Mouse (Mus musculus) left cerebral cortex, adult 8-10 months (tissue): ENCODE measurements at regions not wholly inside any gene's neighbourhood (a gene's known extent, or its start where the extent isn't known, plus 50 kb on each side); places are given as distances from the start of the nearest gene placed in this dataset.
A peak's percentile ranks its signal among the peaks of the same experiment; 100 is the strongest.

Source experiments
- DNase-seq, 2 experiments: peaks; one replicate each; pipeline ENCODE4 v3.0.0; 2022; ENCODE audit warnings: low spot score in 2 of 2

GRCm38 (mm10) chr4:148723208-148723607 lies 80.1 kb downstream of the Gm572 start:
- DNase-seq = no peak

DNA sequence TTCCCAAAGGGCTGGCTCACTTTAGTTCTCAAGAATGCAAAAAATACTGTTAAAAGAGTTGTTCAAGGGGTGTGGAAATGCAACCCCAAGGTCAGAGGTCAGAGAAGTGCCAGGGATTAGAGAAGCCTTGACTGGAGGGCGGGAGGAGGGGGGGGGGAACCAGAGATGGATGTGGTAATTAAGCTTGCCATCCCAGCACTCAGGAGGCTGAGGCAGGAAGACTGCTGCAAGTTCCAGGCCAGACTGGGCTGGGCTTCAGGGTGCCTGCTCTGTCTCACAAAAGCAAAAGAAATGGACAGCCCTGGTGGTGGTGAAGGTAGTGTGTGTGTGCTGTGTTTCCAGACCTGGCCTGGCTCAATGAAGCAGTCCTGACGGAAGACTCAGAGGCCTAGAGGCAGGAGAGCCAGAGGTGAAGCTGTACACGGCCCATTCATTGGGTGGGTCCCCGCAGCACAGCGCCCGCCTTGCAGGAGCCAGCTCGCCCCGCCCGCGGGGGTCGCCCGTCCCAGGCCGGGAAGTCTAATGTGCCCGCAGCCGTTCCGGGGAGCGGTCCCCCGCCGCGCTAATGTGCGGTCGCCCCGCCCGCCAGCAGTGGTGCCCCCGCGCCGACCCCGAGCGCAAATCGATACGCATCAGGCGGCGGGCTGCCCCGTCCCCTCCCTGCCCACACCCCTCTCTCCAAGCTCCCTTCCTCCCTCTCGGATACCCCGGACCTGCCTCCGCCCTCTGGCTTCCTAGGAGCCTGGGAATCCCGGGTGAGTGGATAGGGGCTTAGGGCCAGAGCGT lies 80.1 kb upstream of the Casz1 start:
- DNase-seq = no peak

DNA sequence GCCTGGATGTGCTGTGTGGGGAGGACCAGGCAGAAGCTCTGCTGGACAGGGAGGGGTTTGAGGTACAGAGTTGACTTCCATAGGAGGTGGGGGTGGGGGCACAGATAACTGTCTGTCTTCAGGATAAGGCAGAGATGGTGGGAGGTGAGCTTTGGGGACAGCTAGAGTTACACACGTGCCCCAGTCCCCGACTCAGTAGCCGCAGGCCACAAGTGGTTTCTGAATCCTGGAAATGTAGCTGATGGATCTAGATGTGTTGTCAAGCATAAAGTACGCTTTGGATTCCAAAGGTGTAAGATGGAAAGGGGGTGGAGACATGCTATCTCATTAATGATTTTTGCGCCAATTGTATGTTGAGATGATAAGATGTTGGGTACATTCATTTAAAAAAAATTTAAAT lies 75.4 kb upstream of the Casz1 start:
- no peak for DNase-seq

- DNase-seq = no peak
Measured at GRCm38 (mm10) chr4:148731586-148731985, 72.6 kb upstream of the Casz1 start.

- no peak for DNase-seq
Measured at GRCm38 (mm10) chr4:148734061-148734460, 70.2 kb upstream of the Casz1 start.

DNA sequence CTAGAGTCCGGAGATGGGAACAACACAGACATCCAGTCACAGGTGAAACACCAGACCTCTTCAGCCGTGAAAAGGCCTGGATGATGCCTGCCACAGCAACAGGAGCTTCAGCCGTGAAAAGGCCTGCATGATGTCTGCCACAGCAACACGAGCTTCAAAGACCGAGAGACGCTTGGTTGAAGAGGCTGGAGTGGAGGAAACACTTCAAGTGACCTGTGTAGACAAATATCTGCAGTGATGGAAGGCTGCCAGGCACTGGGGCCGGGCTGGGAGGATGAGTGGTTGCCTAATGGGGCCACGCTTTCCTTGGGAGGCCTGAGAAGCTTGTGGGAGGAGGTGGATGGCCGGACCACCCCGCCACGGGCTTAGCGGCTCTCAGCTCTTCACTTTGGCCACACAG lies 69.7 kb upstream of the Casz1 start:
- DNase-seq = no peak

DNA sequence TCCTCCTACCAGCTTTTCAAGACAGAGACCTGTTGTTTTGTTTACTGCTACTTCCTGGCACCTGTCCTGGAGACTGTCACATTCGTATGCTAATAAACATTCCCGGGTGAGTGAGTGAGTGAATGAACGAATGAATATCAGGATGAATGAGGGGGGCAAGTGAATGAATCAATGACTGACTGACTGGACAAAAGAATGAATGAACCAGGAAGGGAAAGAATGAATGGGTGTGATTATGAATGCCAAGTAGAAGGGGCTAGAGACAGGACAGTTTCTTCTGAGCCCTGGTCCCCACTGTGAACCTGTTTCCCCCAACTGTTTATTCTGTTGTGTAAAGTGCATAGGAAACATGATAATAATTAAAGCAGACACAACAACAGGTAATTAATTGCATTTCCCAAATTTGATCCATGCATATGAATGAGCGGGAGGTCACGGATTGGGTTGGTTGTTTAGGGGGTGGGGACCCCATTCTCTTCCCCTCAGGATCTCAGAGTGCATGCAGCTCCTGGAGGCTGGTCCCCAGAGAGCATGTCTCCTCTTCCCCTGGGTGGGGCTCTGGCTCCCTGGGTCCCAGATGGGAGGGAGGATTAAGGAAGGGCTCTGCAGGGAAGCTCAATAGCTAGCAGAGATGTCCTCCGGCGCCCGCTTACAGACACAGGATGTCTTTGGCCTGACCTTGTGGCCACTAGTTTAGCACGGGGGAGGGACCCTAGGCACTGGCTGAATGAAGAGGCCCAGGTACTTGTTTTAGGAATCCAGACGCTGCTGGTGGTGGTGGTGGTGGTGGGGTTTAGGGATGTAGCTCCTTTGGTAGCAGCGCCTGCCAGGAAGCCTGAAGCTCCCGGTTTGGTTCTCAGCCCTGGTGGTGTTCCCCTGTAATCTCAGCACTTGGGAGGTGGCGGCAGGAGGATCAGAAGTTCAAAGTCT lies 65.4 kb upstream of the Casz1 start:
- DNase-seq = no peak

- peak; percentile 45 to 71 for DNase-seq
Measured at GRCm38 (mm10) chr4:148742549-148743413, 61.4 kb upstream of the Casz1 start.

DNA sequence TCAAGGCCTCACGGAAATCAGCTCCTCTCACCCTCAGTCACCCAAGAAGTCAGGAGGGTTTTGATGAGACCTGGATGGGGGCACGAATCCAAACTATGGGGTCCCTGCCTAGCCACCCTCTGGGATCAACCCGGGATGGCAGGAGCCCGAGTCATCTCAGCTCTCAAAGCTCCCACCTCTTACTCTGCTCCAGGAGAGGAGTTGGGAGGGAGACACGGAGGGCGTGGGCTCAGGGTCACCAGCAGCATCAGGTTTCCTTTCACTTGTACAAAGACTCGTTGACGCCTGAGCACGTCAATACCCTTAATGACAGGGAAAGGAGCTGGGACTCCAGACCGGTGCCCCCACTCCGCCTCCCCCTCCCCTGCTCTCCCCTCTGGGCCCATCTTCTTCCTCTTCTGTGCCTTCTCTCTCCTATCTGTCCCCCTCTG lies 60.8 kb upstream of the Casz1 start:
- no peak for DNase-seq

DNA sequence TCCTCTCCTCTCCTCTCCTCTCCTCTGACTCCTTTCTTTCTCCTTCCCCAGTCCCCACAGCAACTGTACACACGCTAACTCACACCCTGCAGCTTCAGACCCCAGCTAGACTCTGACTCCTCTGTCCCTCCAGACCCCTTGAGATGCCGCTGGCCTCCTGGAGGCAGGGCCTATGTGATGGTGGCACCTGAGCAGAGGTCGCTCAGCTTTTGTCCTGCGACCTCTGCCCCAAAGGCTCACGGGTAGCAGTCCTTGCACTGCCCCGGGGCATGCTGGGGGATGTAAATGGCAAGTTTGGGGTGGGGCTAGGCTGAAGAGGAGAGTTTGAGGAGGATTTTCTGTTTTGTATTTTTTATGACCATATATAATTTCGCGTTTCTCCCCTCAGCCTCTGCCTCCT lies 60.2 kb upstream of the Casz1 start:
- DNase-seq = no peak

GRCm38 (mm10) chr4:148746460-148747314 lies 57.5 kb upstream of the Casz1 start:
- no peak for DNase-seq

DNA sequence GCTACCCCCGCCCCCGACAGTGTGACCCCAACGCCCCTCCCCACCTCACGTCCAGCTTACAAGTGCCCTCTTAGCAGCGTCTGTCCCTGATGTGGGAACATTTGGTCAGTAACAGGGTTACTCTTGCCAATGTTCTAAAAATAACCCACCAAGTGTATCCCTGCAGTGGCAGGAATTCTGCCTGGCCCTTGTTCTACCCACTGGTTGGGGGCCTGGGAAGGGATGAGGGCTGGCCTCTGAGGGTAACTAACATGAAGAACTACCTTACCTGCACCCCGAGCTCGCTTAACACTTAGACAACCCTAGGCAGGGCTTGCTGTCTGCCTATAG lies 56.9 kb upstream of the Casz1 start:
- no peak for DNase-seq

GRCm38 (mm10) chr4:148750030-148750429 lies 54.2 kb upstream of the Casz1 start:
- DNase-seq = no peak

- DNase-seq = no peak
Measured at GRCm38 (mm10) chr4:148751591-148751990, 52.6 kb upstream of the Casz1 start.

DNA sequence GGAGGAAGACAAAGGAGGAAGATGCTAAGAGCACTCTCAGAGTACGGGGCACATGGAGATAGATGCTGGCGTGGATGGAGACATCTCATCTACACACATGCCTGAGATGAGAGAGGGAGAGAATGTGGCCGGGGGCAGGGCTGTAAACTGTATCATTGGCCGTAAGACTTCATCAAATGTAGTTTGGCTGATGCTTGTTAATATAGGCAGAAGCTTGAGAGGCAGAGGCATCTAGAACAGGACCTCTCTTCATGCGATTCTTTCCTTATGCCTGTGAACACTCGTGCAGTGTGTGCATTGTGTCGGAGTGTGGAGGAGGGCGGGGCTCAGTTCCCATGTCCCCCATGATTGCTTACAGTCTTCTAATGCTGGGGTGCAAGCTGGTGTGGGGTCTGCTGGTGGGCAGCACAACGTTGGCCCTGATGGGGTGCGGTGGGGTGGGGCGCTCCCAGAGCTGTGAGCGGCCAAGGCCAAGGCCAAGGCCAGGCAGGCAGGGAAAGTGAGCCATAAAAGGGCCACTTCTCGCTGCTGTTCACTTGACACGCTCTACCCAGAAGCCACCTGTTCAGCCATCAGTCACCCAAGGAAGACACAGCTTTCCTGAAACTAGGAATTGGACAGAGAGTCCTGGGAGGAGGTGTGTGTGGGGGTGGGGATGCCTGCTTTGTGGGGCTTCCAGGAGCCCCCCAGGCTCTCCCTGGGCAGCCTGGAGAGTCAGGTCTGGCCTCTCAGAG lies 51.7 kb upstream of the Casz1 start:
- no peak for DNase-seq

- no peak for DNase-seq
Measured at GRCm38 (mm10) chr4:148753143-148753798, 51.0 kb upstream of the Casz1 start.

DNA sequence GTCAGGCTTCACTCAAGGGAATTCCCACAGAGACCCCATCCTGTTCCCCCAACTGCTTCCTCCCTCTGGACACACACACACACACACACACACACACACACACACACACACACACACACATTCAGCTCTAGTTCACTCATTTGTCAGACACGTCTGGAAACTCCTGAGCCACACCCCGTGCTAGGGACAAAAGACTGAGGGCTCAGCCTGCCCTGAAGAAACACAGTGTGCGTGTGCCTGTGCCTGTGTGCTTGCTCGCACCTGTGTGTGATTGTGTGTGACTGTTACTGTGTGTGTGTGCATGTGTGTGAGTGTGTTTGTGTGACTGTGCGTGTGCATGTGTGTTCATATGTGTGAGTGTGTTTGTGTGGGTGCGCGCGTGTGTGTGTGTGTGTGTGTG lies 50.4 kb upstream of the Casz1 start:
- DNase-seq = no peak
